Mouse (Mus musculus): ENCODE data around the gene Zfp446. TPM values are rescaled to one million over a fixed set of nuclear protein-coding genes. Genes with fewer than 3 reads are reported as not detected.

Zfp446 gene
- polyA plus RNA-seq, 1 experiment, result 2.6 TPM

DNA sequence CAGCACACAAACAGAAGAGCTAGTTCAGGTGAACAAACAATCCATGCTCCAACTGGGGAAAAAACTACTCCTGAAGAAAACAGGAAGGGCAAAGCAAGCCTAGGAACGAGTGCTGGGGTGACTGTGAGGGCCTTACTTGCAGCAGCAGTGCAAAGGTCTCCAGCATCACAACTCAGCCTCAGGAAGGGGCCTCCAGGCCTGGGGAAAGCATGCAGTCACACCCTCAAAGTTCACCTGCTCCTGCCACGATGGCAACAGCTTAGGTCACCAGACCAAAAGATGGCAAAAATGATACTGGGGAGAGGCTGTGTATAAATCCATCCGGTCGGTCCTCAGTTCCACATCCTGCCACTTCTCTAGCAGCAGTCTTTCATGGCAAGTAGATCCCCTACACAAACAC lies 18.7 kb upstream of the Zfp446 start:
- no peak overlapping the region for H3K27ac ChIP-seq (ENCODE audit: insufficient read depth, low read depth, low read length)
- no peak overlapping the region for H3K4me3 ChIP-seq (ENCODE audit: insufficient read depth, low read length)
- H3K4me1 ChIP-seq (ENCODE audit: control insufficient read depth, insufficient read depth, low read length), result peaks cover 14% of the 10 kb centered on the region
- no peak for TF ChIP-seq CTCF (IDR thresholded peaks at IDR 0.05; ENCODE audit: low read depth, low read length)

DNA sequence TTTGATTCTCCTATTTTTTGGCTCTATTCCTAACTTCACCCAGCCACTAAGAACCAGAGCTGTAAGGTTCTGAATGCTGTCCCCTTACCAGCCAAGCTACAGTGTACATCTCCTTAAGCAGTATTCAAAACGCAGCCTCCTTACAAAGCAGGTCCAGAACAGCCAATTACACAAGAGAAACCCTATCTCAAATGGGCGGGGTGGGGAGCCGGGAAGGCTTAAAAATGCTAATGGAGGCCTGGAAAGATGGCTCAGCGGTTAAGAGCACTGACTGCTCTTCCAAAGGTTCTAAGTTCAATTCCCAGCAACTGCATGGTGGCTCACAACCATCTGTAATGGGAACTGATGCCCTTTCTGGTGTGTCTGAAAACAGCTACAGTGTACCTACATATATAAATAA lies 17.9 kb upstream of the Zfp446 start:
- H3K4me1 ChIP-seq (ENCODE audit: control insufficient read depth, insufficient read depth, low read length), result peaks cover 13% of the 10 kb centered on the region
- no peak overlapping the region for H3K4me3 ChIP-seq (ENCODE audit: insufficient read depth, low read length)
- TF ChIP-seq CTCF (IDR thresholded peaks at IDR 0.05; ENCODE audit: low read depth, low read length) (no peak), POLR2A (IDR thresholded peaks at IDR 0.05; ENCODE audit: borderline replicate concordance, low read depth, low read length) (no peak)
- no peak overlapping the region for H3K27ac ChIP-seq (ENCODE audit: insufficient read depth, low read depth, low read length)

- H3K4me3 ChIP-seq (ENCODE audit: insufficient read depth, low read length), result peak overlapping the region; percentile 65
- peak overlapping the region; percentile 76 for H3K27ac ChIP-seq (ENCODE audit: insufficient read depth, low read depth, low read length)
- TF ChIP-seq CTCF (IDR thresholded peaks at IDR 0.05; ENCODE audit: low read depth, low read length) (no peak), POLR2A (IDR thresholded peaks at IDR 0.05; ENCODE audit: borderline replicate concordance, low read depth, low read length) (no peak)
- peaks cover 17% of the 10 kb centered on the region for H3K4me1 ChIP-seq (ENCODE audit: control insufficient read depth, insufficient read depth, low read length)
These were observed 16.0 kb upstream of the Zfp446 start for GRCm38 (mm10) chr7:12961511-12962141.

- peaks cover 28% of the 10 kb centered on the region for H3K4me1 ChIP-seq (ENCODE audit: control insufficient read depth, insufficient read depth, low read length)
These were observed 12.0 kb upstream of the Zfp446 start, which contains the start of gene Zfp324 for GRCm38 (mm10) chr7:12965678-12966091. Gene Zfp324 (plus strand): TSS chr7:12965838.

DNA sequence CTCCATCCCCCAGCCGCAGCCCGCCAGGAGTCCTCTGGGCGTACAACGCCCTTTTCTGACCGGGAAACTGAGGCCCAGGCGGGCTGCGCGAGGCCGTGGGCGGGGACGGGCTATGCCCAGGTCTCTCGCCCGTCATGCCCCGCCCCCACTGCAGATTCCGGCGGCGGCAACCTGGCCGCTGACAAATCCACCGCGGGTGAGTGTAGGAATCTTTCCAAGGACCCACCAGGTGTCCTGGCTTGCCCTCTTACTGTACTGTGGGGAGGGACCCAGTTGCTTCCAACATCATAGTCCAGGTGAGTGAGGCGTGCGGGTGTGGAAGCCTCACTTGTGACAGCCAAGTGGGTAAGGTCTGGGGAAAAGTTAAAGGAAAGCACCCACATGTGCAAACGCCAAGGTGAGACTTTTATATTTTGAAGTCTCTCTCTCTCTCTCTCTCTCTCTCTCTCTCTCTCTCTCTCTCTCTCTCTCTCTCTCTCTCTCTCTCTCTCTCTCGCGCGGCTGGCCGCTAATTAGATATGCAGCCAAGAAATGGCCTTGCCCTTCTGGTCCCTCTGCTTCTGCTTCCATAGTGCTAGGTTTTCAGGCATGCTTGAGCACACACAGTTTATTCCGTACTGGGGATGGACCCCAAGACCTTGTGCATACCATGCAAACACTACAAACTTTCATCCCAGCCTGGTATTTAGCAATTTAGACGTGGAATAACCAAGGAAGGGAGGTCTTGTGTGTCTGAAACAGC lies 11.4 kb upstream of the Zfp446 start:
- TF ChIP-seq CTCF (IDR thresholded peaks at IDR 0.05; ENCODE audit: low read depth, low read length) (no peak), POLR2A (IDR thresholded peaks at IDR 0.05; ENCODE audit: borderline replicate concordance, low read depth, low read length) (no peak)
- Histone ChIP-seq H3K4me3 (ENCODE audit: insufficient read depth, low read length) (peak overlapping the region; percentile 85), H3K27ac (ENCODE audit: insufficient read depth, low read depth, low read length) (peak overlapping the region; percentile 74), H3K4me1 (ENCODE audit: control insufficient read depth, insufficient read depth, low read length) (peaks cover 28% of the 10 kb centered on the region)

More at GRCm38 (mm10) chr7:12965678-12966091, 12.0 kb upstream of the Zfp446 start, which contains the start of gene Zfp324:
- TF ChIP-seq POLR2A (IDR thresholded peaks at IDR 0.05; ENCODE audit: borderline replicate concordance, low read depth, low read length), result no peak
- no peak for TF ChIP-seq CTCF (IDR thresholded peaks at IDR 0.05; ENCODE audit: low read depth, low read length)
- peak within 1 kb of the TSS; percentile 74 for H3K27ac ChIP-seq (ENCODE audit: insufficient read depth, low read depth, low read length)
- H3K4me3 ChIP-seq (ENCODE audit: insufficient read depth, low read length), result peak within 1 kb of the TSS; percentile 85

DNA sequence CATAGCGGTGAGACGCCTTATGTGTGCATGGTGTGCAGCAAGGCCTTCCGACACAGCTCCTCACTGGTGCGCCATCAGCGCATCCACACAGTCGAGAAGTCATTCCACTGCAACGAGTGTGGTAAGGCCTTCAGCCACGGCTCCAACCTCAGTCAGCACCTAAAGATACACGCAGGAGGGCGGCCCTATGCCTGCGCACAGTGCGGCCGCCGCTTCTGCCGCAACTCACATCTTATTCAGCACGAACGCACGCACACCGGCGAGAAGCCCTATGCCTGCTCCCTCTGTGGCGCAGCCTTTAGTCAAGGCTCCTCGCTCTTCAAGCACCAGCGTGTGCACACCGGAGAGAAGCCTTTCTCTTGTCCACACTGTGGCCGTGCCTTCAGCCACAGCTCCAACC lies 6.7 kb upstream of the Zfp446 start:
- Histone ChIP-seq H3K4me1 (ENCODE audit: control insufficient read depth, insufficient read depth, low read length) (peaks cover 19% of the 10 kb centered on the region), H3K27ac (ENCODE audit: insufficient read depth, low read depth, low read length) (no peak overlapping the region), H3K4me3 (ENCODE audit: insufficient read depth, low read length) (no peak overlapping the region)
- no peak for TF ChIP-seq POLR2A (IDR thresholded peaks at IDR 0.05; ENCODE audit: borderline replicate concordance, low read depth, low read length)
- TF ChIP-seq CTCF (IDR thresholded peaks at IDR 0.05; ENCODE audit: low read depth, low read length), result no peak

- TF ChIP-seq POLR2A (IDR thresholded peaks at IDR 0.05; ENCODE audit: borderline replicate concordance, low read depth, low read length) (no peak), CTCF (IDR thresholded peaks at IDR 0.05; ENCODE audit: low read depth, low read length) (no peak)
- peak overlapping the region; percentile 62; the same call in 1 of the 2 replicates for H3K4me3 ChIP-seq (ENCODE audit: insufficient read depth, low read length)
- peak overlapping the region; percentile 44 for H3K27ac ChIP-seq (ENCODE audit: insufficient read depth, low read depth, low read length)
- H3K4me1 ChIP-seq (ENCODE audit: control insufficient read depth, insufficient read depth, low read length), result peaks cover 22% of the 10 kb centered on the region
These were observed 1.5 kb downstream of the Zfp446 start for GRCm38 (mm10) chr7:12978931-12979722.

DNA sequence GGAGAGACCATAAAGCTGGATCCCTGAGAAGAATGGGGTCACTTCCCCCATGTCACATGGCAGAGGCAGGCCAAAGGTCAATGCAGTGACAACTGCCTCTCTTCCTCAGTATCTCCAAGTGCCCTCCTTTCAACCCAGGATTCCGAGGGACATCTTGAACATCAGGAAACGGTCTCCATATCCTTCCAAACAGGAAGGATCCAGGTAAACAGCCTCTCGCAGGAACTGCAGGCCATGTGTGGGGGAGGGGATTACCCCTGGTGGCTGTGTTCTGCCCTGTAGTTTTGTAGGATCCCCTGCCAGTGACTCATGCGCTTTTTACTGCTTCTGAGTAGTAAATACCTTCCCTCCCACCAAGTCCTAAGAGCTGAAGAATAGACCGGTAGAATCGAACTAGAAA lies 2.1 kb downstream of the Zfp446 start:
- Histone ChIP-seq H3K4me3 (ENCODE audit: insufficient read depth, low read length) (no peak overlapping the region), H3K4me1 (ENCODE audit: control insufficient read depth, insufficient read depth, low read length) (peaks cover 22% of the 10 kb centered on the region), H3K27ac (ENCODE audit: insufficient read depth, low read depth, low read length) (peak overlapping the region; percentile 44)
- TF ChIP-seq CTCF (IDR thresholded peaks at IDR 0.05; ENCODE audit: low read depth, low read length), result no peak
- TF ChIP-seq POLR2A (IDR thresholded peaks at IDR 0.05; ENCODE audit: borderline replicate concordance, low read depth, low read length), result no peak

GRCm38 (mm10) chr7:12980291-12980690 lies 2.6 kb downstream of the Zfp446 start:
- Histone ChIP-seq H3K4me3 (ENCODE audit: insufficient read depth, low read length) (no peak overlapping the region), H3K27ac (ENCODE audit: insufficient read depth, low read depth, low read length) (peak overlapping the region; percentile 44; the same call in 1 of the 2 replicates), H3K4me1 (ENCODE audit: control insufficient read depth, insufficient read depth, low read length) (peaks cover 22% of the 10 kb centered on the region)
- TF ChIP-seq POLR2A (IDR thresholded peaks at IDR 0.05; ENCODE audit: borderline replicate concordance, low read depth, low read length), result no peak
- no peak for TF ChIP-seq CTCF (IDR thresholded peaks at IDR 0.05; ENCODE audit: low read depth, low read length)
